Mouse (Mus musculus) WW6 (cell line): ENCODE results near the gene Olfr801.

Experiments
- DNase-seq: peaks from one replicate; pipeline ENCODE4 v3.0.0-alpha.2; 2013; ENCODE audit warnings: low read depth, low spot score

Gene Olfr801

DNA sequence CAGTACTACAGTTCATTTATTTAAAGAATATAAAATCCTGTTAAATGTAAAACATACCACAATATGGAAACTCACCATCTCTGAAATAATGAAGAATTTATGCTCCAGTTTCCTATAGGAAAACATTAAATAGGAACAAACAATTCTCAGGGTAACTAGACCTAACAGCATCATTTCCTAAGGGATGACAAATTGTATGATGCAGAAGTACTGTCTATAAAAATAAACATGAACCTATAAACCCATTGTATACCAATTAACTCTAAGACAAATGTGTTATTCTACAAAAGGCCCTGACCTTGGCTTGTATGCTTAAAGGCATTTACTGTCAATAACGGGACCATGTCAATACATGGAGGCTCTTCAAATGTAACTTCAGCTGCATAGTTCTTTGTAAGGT, at the start of gene Olfr801:
Gene Olfr801, minus strand, starts transcription at position 101 of the 400 bp plus-strand sequence.
- DNase-seq, result no peak

DNA sequence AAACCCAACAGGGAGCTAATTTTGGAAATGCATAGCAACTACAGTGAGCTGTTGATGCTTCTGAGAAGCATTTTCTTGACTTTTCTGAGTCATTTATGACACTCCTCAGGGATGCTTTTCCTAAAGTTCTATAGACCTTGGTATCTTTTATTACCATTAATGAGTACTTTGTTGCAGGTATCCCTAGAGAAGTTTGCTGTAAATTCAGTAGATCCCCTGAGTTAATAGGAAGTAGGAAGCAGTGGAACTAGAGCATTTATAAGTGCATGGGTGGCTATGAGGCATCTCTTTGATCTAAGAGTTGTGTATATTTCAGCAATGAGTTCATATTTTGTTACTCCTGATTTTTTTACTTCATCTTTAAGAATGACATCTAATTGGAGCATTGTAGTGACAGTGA, 29.2 kb upstream of the Olfr801 start, which contains the start of gene Olfr804:
Gene Olfr804, plus strand, starts transcription at position 301 of the 400 bp plus-strand sequence.
- no peak for DNase-seq

DNA sequence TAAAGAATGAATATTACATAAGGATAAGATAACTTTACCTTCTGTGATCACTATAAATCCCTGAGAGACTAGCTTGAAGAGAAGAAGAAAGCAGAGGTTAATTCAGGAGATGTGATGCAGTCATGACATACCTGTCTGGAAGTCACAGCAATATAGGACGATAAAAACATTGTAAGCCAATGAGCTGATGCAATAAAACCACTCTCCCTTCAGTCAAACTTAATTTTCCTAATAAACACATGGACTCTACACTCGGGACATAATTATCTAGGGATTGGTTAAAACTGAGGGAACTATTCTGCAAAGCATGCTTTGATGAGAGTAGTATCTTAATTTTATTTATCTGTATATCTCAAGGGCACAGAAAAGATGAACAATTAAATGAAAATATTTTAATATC, 20.5 kb upstream of the Olfr801 start, which contains the start of gene Olfr803:
Gene Olfr803, minus strand, starts transcription at position 101 of the 400 bp plus-strand sequence.
- no peak for DNase-seq

DNA sequence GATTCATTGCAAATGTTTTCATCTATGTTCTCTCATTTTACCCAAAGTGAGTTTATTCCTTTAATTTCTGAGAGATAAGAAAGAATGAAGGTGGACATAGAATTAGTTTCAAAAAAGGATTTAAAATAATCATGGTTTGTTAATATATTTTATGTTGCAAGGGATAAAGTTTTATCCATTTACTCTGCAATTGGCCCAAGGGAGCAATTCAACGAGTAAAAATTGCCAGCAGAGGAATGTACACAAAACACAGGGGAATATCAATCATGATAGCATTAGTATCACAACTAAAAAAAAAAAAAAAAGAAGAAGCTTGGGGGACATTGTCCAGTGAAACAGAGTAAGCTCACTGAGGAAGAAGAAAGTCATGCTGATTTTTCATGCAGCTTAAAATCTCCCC, 14.4 kb upstream of the Olfr801 start, which contains the start of gene Olfr802:
Gene Olfr802, minus strand, starts transcription at position 101 of the 400 bp plus-strand sequence.
- DNase-seq, result no peak

DNA sequence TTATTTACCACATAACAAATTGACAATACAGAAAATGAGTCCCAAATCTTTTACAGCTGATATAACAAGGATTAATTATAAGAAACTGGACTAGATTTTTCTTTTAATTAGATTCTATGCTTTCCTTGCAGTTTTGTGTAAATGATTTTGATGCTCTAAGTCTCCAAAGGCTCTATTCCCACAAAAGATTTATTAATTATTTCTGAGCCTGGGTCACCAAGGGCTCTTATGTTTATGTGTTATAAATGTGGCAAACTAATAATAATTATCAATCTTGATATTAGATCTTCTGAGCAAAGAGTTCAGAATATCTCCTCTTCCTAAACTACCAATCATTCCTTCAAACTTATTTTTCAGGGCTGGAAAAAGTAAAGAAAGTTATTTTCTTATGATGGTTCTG, 16.3 kb downstream of the Olfr801 start, which contains the start of gene Olfr800:
Gene Olfr800, plus strand, starts transcription at position 301 of the 400 bp plus-strand sequence.
- no peak for DNase-seq

DNA sequence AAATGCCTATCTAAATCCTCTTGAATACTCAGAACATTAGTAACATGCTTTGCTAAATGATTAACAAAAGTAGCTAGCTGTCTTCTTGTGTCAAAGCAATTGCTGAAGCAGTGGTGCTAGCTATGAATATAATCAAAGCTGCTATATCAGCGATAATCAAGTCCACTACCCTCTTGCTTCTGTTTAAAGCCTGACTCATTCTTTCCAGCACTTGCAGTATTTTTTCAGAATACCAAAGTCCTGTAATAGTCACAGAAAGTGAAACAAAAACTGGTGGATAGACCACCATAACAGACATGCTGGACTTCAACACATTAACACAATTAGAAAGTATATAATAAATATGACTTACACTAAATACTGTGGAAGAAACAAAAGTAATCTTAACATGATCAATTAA, 21.9 kb downstream of the Olfr801 start:
- no peak for DNase-seq

DNA sequence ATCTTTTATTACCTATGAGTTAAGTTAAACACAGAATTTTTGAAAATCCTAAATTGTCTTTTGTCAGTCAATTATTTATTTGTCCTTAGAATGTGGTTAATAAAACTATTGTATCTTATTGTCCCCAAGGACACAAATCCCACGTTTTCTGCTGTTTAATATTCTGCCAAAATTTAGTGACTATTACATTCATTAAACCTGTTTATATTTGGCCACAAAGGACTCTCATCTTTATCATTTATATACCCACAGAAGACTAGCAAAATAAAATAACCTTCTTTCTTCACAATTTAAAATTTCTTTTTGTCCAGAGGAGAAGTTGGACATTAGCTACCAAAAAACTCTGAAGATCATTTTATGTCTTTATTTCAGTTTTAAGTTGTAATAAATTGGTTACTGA, 36.5 kb downstream of the Olfr801 start, which contains the start of gene Olfr799:
Gene Olfr799, plus strand, starts transcription at position 301 of the 400 bp plus-strand sequence.
- DNase-seq, result no peak

DNA sequence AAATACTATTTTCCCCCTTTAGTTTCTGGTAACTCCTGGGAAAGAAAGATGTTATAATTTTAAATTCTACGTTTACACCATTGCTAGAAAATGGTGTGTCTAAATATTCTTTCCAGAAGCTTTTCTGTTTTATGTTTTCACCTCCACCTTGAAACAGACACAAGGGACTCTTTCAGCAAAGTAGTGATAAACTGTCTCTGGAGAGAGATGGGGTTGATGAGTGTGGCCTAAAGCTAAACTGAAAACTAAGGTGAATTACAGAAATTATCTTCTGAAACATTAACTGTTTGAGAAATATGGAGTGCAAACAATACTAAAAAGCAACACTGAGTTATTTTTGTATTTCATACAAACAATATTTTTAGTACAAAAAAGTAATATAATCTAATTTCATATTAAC, 45.8 kb downstream of the Olfr801 start, which contains the start of gene Olfr798:
Gene Olfr798, minus strand, starts transcription at position 101 of the 400 bp plus-strand sequence.
- no peak for DNase-seq

DNA sequence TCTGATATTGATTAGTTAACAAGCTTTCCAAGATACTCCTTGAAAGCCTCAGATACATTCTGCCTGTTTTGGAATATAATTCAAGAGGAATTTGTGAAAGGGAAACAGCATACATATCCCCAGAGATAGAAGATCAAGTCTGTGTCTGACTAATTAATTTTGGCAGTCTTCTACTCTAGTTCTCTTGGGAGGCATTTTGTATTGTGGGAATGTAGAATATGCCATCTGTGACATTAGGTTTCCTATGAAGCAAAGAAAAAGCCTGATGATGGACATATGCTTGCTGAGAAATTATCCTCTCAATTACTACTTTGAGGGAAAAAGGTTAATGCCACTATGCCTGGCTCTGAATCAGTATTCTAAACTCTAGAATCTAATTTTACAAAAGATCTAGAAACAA, 50.4 kb downstream of the Olfr801 start:
- DNase-seq, result no peak

DNA sequence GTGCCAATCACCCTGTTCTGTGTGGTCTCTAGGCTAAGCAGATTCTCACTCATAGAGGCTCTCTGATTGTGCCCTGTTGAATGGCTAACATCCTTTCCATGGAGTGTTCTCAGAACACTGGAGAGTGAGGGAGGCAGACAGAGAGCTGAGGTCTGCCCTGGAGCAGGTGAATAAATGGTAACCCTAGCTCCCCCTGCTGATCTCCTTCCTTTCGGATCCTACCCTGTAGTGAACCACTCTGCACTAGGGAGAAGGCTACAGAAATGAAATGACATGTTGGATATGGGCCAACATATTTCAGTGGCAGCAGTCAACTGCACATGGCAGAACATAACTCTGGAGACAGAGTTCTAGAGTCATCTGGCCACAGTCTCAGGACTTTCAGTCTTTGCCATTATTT, 51.9 kb downstream of the Olfr801 start:
- no peak for DNase-seq
